Mouse (Mus musculus) kidney, embryonic 16.5 days (tissue): ENCODE measurements around the gene Dyrk3. TPM values are rescaled to one million over a fixed set of nuclear protein-coding genes. Genes with fewer than 3 reads are reported as not detected.

Experiments
- ATAC-seq: fragments of 200-750 bp; cut with Nextera tagmentation; 2 replicates; pipeline ENCODE4 v1.8.0; 2017; ENCODE audit warnings: moderate TSS enrichment; ENCODE audit not compliant: low FRiP score, low TSS enrichment
- H3K27ac ChIP-seq: fragments of 300-500 bp; sonication (generic); 2 replicates; pipeline ENCODE4 v1.5.1; 2014; ENCODE audit warnings: low read length
- H3K27me3 ChIP-seq: fragments of 300-500 bp; sonication (generic); 2 replicates; pipeline ENCODE4 v1.6.1; 2014; ENCODE audit warnings: low read length, control low read depth, mixed read lengths; ENCODE audit not compliant: insufficient read depth
- H3K36me3 ChIP-seq: fragments of 300-500 bp; sonication (generic); 2 replicates; pipeline ENCODE4 v1.6.1; 2014; ENCODE audit warnings: low read length, control low read depth, mixed read lengths; ENCODE audit not compliant: insufficient read depth
- H3K4me1 ChIP-seq: fragments of 300-500 bp; sonication (generic); 2 replicates; pipeline ENCODE4 v1.6.1; 2014; ENCODE audit warnings: low read length, control low read depth, mixed read lengths; ENCODE audit not compliant: insufficient read depth
- H3K4me2 ChIP-seq: fragments of 300-500 bp; sonication (generic); replicated peaks from 2 replicates; pipeline ENCODE4 v1.6.1; 2014; ENCODE audit warnings: low read depth, low read length
- H3K4me3 ChIP-seq: fragments of 300-500 bp; sonication (generic); 2 replicates; pipeline ENCODE4 v1.5.1; 2014; ENCODE audit warnings: mild to moderate bottlenecking, low read length
- H3K9ac ChIP-seq: fragments of 300-500 bp; sonication (generic); replicated peaks from 2 replicates; pipeline ENCODE4 v1.6.1; 2014; ENCODE audit warnings: low read length
- H3K9me3 ChIP-seq: fragments of 300-500 bp; sonication (generic); 2 replicates; pipeline ENCODE4 v1.6.1; 2016; ENCODE audit warnings: low read length, control low read depth
- WGBS: fragments of 180-500 bp; shearing (Covaris S2); extraction: QIAGEN DNeasy Blood & Tissue Kit; methylation state at CpG from one replicate; pipeline ENCODE4 v1.1.7; 2014; 5-methylcytosine and 5-hydroxymethylcytosine counted together
- polyA plus RNA-seq: library from polyadenylated mRNA; unstranded; fragments of >200 nt; fragmentation: Nextera tagmentation; extraction: Ambion mirVana; gene quantifications from 2 replicates; pipeline ENCODE4 v1.2.1, GENCODE M21; 2015

Gene Dyrk3
- polyA plus RNA-seq, 1 experiment from 2014 or later = 6.1 TPM

- WGBS = under 1% methylated on average over 88 of the region's 98 CpGs
- Histone ChIP-seq H3K36me3 (no peaks in the 10 kb centered on the region), H3K27me3 (no peaks in the 10 kb centered on the region), H3K9ac (peak overlapping the region; percentile 85), H3K27ac (peak overlapping the region; percentile 92), H3K4me3 (peak overlapping the region; percentile 84), H3K4me1 (peaks cover 34% of the 10 kb centered on the region), H3K9me3 (no peaks in the 10 kb centered on the region), H3K4me2 (peak overlapping the region; percentile 83)
- peak; percentile 72 for ATAC-seq
Measured at GRCm38 (mm10) chr1:131096803-131097699, 41.1 kb downstream of the Dyrk3 start.

DNA sequence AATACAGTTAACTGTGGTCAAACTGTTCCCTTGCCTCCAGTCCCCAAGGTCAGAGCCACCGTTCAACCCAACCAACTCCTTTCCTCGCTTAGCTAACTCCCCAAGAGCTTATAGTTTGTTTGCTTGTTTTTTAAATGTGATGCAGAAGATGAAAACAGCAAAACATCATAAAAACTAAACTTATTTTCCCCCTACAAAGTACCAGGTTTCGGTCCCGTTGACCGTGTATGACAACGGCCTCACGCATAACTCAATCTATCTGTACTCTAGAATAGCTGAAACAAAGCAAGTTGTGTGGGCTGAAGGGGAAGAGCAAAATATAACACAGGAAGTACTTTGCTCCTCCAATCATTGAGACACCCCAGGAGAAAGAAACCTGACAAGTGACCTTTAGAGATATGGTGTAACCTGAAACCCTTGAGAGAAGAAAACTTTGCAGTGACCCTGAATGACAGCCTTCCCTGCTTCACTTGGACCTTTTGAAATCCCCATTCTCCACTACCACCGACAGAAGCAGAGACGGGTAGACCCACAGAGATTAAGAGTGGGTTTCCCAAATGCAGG, 41.9 kb downstream of the Dyrk3 start:
- no peak; the same call in 1 of the 2 replicates for ATAC-seq
- H3K4me3 ChIP-seq = peak overlapping the region; percentile 84
- WGBS = 12% methylated on average over 9 of the region's 9 CpGs
- peaks cover 40% of the 10 kb centered on the region for H3K4me1 ChIP-seq
- H3K27me3 ChIP-seq = no peaks in the 10 kb centered on the region
- no peaks in the 10 kb centered on the region for H3K36me3 ChIP-seq
- no peaks in the 10 kb centered on the region for H3K9me3 ChIP-seq
- H3K4me2 ChIP-seq = peak overlapping the region; percentile 83
- peak overlapping the region; percentile 92 for H3K27ac ChIP-seq
- peak overlapping the region; percentile 85 for H3K9ac ChIP-seq

- ATAC-seq = no peak
- 25% methylated on average over 8 of the region's 8 CpGs for WGBS
- Histone ChIP-seq H3K36me3 (no peaks in the 10 kb centered on the region), H3K4me1 (peaks cover 47% of the 10 kb centered on the region), H3K9ac (peak overlapping the region; percentile 85), H3K27ac (no peak overlapping the region), H3K27me3 (no peaks in the 10 kb centered on the region), H3K4me2 (peak overlapping the region; percentile 83), H3K4me3 (peak overlapping the region; percentile 84), H3K9me3 (no peaks in the 10 kb centered on the region)
Measured at GRCm38 (mm10) chr1:131095574-131095973, 42.6 kb downstream of the Dyrk3 start.

DNA sequence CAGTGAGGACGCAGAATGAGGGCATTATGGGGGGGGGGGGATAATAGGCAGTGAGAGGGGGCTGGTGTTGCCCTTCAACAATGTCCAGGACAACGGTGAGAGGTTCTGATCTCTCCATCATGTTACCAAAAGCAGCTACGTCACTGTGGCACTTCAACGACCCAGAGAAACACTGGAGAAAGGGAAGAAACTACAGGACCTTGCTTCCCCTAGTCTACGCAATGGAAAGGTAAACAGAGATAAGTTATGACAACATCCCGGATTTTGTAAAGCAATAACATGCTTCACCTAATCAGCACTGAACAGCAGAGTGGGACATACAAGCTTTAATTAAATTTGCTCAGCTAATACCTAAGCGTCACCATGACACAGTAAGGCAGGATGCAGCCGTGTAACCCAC, 44.3 kb downstream of the Dyrk3 start:
- Histone ChIP-seq H3K9ac (no peak overlapping the region), H3K27me3 (no peaks in the 10 kb centered on the region), H3K36me3 (no peaks in the 10 kb centered on the region), H3K4me3 (no peak overlapping the region), H3K4me2 (no peak overlapping the region), H3K9me3 (no peaks in the 10 kb centered on the region), H3K4me1 (peaks cover 64% of the 10 kb centered on the region), H3K27ac (no peak overlapping the region)
- 70% methylated on average over 8 of the region's 8 CpGs for WGBS
- ATAC-seq = no peak

DNA sequence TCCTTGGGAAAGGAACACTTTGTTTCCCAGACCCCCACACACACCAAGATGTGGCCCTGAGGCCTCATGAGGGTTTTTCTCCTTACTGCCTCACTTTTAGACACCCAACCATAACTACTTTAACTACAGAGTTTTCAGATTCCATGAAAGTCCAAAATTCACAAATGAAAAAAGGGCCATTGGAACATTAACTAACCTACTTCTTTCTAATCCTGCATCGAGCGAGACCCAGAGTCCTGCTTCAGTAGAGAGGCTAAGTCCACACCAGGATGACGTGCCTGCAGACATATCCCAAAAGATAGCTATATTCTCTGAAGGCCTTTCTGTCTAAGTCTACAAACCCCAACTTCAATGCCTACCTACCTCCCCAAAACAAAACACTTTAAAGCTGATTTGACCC, 45.3 kb downstream of the Dyrk3 start:
- H3K36me3 ChIP-seq = no peaks in the 10 kb centered on the region
- WGBS = 87% methylated on average over 3 of the region's 3 CpGs
- H3K9me3 ChIP-seq = no peaks in the 10 kb centered on the region
- H3K27ac ChIP-seq = no peak overlapping the region
- no peak overlapping the region for H3K9ac ChIP-seq
- H3K4me1 ChIP-seq = peaks cover 74% of the 10 kb centered on the region
- no peak overlapping the region for H3K4me3 ChIP-seq
- no peak for ATAC-seq
- H3K27me3 ChIP-seq = no peaks in the 10 kb centered on the region
- no peak overlapping the region for H3K4me2 ChIP-seq

GRCm38 (mm10) chr1:131092173-131092572, 46.0 kb downstream of the Dyrk3 start:
- no peak for ATAC-seq
- Histone ChIP-seq H3K36me3 (no peaks in the 10 kb centered on the region), H3K9ac (no peak overlapping the region), H3K9me3 (no peaks in the 10 kb centered on the region), H3K4me3 (no peak overlapping the region), H3K27me3 (no peaks in the 10 kb centered on the region), H3K4me1 (peaks cover 80% of the 10 kb centered on the region), H3K27ac (no peak overlapping the region), H3K4me2 (no peak overlapping the region)
- WGBS = 79% methylated on average over 3 of the region's 3 CpGs

- H3K27me3 ChIP-seq = no peaks in the 10 kb centered on the region
- no peak overlapping the region for H3K4me2 ChIP-seq
- WGBS = 81% methylated on average over 3 of the region's 3 CpGs
Measured at GRCm38 (mm10) chr1:131091481-131091880, 46.7 kb downstream of the Dyrk3 start.

DNA sequence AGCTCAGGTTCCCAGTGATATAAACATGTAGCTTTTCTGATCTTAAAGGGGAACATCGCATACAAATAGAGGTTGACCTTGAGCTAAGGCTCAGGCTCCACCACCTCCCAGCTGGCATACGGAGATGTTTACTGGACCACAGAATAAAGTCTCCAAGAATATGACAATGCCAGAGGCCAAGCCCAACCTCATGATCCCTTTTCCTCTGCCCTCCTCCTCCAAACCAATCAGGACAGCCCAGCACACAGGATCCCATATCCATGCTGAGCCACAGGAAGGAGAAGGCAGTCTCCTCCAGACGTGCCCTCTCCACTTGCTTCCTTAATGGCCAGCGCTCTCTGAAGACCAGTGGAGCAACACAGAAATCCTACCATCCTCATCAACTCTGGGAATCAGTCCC, 47.3 kb downstream of the Dyrk3 start:
- Histone ChIP-seq H3K4me3 (no peak overlapping the region), H3K27ac (no peak overlapping the region), H3K9ac (no peak overlapping the region), H3K27me3 (no peaks in the 10 kb centered on the region), H3K9me3 (no peaks in the 10 kb centered on the region), H3K4me1 (peaks cover 88% of the 10 kb centered on the region), H3K4me2 (no peak overlapping the region), H3K36me3 (no peaks in the 10 kb centered on the region)
- 55% methylated on average over 4 of the region's 4 CpGs for WGBS
- no peak for ATAC-seq

More at GRCm38 (mm10) chr1:131091481-131091880, 46.7 kb downstream of the Dyrk3 start:
- H3K27ac ChIP-seq = no peak overlapping the region
- peaks cover 87% of the 10 kb centered on the region for H3K4me1 ChIP-seq
- H3K36me3 ChIP-seq = no peaks in the 10 kb centered on the region
- H3K9ac ChIP-seq = no peak overlapping the region
- no peaks in the 10 kb centered on the region for H3K9me3 ChIP-seq
- no peak overlapping the region for H3K4me3 ChIP-seq
- ATAC-seq = no peak

DNA sequence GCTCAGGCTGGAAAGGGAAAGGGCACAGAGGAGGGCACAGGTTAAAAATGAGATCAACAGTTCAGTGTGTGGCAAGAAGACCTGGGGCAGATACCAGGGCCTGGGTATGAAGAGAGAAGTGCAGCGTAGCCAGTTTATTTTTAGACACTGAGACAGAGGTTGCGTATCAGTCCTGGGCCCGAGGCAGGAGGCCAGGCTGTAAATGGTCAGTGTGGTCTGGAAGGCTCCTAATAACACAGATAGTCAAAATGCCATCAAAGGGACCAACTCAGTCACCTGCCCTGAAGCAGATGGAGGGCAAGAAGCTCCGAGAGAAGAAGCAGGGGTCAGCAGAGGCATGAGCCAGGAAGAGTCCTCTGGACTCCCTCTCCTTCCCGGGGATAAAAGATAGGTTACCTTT, 47.9 kb downstream of the Dyrk3 start:
- Histone ChIP-seq H3K4me2 (no peak overlapping the region), H3K27ac (no peak overlapping the region), H3K27me3 (no peaks in the 10 kb centered on the region), H3K9ac (no peak overlapping the region), H3K36me3 (no peaks in the 10 kb centered on the region), H3K9me3 (no peaks in the 10 kb centered on the region), H3K4me3 (no peak overlapping the region), H3K4me1 (peaks cover 82% of the 10 kb centered on the region)
- no peak for ATAC-seq
- WGBS = 69% methylated on average over 5 of the region's 5 CpGs

GRCm38 (mm10) chr1:131089525-131090127, 48.5 kb downstream of the Dyrk3 start:
- Histone ChIP-seq H3K36me3 (no peaks in the 10 kb centered on the region), H3K9me3 (no peaks in the 10 kb centered on the region), H3K9ac (no peak overlapping the region), H3K27me3 (no peaks in the 10 kb centered on the region), H3K4me1 (peaks cover 82% of the 10 kb centered on the region), H3K4me2 (no peak overlapping the region), H3K4me3 (no peak overlapping the region), H3K27ac (no peak overlapping the region)
- WGBS = 78% methylated on average over 2 of the region's 2 CpGs
- ATAC-seq = no peak
